Mouse (Mus musculus): Measurements from ENCODE around the gene Rasal2.

Rasal2 gene

GRCm38 (mm10) chr1:157412454-157413369, at the start of gene Rasal2:
Rasal2 (minus strand) TSS chr1:157412595.
- peak; percentile 98 for DNase-seq (ENCODE audit: low spot score in 2 of 2)

GRCm38 (mm10) chr1:157461276-157461675, 48.9 kb upstream of the Rasal2 start:
- DNase-seq (ENCODE audit: low spot score in 2 of 2): no peak

DNA sequence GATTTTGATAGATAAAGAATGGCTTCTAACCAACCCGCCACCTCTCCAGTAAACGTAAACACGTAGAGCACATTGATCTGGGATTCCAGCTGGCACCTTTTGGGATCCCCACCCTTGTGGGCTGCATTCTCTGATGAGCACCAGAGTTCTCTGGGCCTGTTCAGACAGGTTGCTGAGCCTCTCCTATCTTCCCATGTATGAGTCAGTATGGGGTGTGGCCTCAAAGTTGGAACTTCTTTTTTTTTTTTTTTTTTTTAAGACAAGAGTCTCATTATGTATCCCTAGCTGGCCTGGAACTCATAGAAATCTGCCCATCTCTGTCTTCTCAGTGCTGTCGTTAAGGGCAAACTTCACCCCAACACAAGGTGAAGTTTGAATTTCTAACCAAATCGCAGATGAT, 47.5 kb upstream of the Rasal2 start:
- no peak for DNase-seq (ENCODE audit: low spot score in 2 of 2)

DNA sequence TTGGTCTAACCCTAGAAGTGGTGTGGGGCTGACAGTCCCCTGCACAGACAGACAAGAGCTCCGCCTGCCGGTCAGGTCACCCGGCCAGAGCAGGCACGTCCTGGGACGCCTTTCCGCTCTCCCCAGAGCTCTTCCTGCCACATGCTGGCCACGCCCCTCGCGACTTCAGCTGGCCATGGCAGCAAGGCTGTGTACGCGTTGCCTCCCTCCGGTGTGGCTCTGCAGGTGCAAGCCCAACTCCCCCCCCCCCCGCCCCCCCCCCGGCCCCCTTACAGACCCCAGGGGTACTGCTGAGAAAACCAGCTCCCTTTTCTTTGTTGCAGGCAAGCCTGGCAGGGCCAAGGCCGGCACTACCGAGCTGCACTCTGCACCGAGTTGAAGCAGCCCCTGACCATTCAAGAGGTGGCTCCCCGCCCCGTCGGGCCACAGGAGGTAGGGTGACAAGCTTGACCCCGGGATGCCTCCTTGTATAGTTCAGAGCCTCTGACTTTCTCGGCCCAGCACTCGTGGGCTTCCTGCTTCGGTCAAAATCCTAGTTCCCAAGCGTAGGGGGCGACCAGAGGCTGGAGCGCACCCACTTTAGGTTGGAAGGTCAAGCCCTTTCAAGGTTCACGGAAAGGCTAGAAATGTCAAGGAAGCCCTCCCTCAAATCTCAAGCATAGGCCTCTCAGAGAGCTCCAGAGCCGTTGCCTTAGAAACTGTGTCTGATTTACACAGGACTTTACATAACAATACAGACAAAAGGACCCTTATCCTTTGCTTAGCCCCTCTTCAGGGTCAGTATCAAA, 46.2 kb upstream of the Rasal2 start, which contains the start of gene Cryzl2:
Gene Cryzl2, plus strand, starts transcription at position 157 of the 788 bp plus-strand sequence.
- peak in 1 of 2 experiments; percentile 70 for DNase-seq (ENCODE audit: low spot score in 2 of 2)

GRCm38 (mm10) chr1:157457789-157458188, 45.4 kb upstream of the Rasal2 start:
- DNase-seq (ENCODE audit: low spot score in 2 of 2): no peak

DNA sequence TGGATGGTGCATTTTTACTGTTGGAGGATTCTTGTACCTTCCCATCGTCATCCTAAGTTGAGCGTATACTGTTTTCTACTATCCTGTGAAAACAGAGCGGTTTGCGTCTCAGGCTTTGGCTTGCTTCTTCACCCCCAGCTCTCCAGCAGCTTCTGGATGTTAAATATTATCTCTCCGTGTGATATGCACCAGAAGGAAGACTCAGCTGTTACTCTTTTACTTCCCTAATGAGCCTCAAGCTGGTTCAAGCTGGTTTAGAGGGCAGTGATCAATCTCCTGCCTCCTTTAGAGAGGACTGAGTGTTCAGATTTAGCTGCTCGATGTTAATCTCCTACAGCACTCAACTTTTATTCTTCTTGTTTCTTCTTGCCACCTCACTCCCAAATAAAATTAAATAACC, 42.5 kb upstream of the Rasal2 start:
- no peak for DNase-seq (ENCODE audit: low spot score in 2 of 2)

GRCm38 (mm10) chr1:157452759-157453549, 40.6 kb upstream of the Rasal2 start:
- no peak for DNase-seq (ENCODE audit: low spot score in 2 of 2)

- no peak for DNase-seq (ENCODE audit: low spot score in 2 of 2)
Observed at GRCm38 (mm10) chr1:157452284-157452683, 39.9 kb upstream of the Rasal2 start.

DNA sequence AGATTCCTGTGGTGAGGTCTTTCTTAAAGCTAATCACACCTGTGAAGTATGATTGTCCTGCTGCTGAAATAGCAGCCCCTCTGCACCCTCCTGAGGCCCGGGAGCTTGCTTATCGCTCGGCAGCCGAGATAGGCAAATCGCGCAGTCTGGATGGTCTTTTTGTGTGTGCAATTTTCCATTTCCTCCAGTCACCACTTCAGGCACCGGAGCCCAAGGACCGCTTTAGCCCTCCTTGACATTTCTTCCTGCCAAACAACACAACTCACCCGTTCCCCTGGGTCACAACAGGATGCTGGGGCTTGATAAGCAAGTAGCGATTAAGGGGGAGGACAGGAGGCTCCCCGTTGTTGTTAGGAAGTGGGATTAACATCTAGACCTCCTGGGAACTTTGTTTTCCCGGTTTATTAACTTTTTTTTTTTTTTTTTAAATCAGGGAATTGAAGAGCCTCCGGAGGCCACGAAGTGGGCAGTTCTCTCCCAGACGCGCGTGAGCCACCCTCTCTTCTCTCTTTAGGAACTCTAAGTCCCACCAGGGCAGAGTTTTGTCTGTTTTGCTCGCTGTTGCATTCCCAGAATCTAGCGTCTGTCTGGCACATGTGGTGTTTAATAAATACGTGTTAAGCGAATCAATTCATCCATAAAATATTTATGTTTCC, 37.7 kb upstream of the Rasal2 start:
- DNase-seq (ENCODE audit: low spot score in 2 of 2): no peak

- DNase-seq (ENCODE audit: low spot score in 2 of 2): no peak
Observed at GRCm38 (mm10) chr1:157449532-157449931, 37.1 kb upstream of the Rasal2 start.

DNA sequence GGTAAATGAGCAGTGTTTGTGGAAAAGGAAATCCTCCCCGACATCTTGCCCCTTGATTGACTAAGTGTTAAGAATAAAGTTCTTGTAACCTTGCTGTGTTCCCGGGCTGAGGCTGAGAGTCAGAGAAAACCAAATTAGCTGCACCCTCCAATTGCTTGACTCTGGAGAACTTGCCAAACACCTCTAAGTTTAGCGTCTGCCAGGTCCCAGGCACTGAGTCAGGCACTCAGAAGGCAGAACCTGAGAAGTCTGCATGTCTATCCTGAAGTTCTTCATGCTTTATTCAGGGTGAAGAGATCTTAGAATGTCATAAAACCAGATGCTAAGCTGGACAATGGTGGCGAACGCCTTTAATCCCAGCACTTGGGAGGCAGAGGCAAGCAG, 36.4 kb upstream of the Rasal2 start:
- DNase-seq (ENCODE audit: low spot score in 2 of 2): no peak

GRCm38 (mm10) chr1:157448164-157448804, 35.9 kb upstream of the Rasal2 start:
- no peak for DNase-seq (ENCODE audit: low spot score in 2 of 2)

DNA sequence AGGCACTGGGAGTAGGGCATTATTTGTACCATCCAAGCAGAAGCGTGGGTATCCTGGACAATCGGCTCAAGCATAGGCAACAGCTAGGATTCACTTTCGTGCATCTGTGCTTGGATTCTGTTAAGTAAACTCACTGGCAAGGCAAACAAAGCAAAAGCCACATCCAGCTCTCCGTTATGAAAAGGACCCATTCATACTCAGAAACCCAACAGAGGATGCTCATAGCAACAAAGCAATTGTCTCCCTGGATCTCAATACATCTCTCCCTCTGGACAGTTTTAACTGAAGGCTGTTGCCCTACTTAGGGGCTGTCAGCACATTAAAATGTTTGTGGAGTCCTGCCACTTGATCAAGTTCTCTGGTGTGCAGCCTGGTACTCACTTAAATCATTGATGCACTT, 34.7 kb upstream of the Rasal2 start:
- no peak for DNase-seq (ENCODE audit: low spot score in 2 of 2)

DNA sequence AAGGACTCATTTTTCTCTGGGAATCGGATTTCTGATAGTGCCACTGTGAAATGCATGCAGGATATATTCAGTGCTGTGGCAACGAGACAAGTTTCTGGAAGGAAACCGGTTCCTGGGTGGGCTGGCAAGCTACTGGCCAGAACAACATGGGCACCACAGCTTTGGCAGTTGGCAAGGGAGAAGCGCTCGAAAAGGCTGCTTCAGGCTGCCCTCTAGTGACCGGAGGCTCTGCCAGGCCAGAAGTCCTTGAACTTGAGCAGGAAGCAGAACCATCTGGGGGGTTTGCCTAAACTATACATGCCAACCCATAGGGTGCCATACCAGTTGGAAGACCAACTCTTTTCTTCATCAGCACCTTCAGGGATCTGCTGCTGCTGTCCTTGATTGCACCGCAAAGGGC, 33.9 kb upstream of the Rasal2 start:
- DNase-seq (ENCODE audit: low spot score in 2 of 2): peak; percentile 80 to 84

DNA sequence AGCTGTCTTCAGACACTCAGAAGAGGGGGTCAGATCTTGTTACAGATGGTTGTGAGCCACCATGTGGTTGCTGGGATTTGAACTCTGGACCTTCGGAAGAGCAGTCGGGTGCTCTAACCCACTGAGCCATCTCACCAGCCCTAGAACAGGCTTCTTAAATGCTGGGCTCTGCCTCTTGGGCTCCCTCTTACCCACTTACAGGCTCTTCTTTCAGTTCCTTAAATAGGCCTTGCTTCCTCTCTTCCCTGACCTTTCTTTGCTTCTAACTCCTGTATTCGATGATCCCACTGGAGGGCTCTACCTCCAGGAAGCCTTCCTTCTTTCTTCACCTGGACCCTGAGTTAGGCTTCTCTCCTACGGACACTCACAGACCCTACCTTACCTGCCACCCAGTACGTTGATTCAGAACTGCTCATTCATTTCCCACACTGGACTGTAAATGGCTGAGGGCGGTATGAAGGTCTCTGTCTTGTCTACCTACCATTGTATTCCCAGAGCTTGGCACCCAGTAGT, 33.1 kb upstream of the Rasal2 start:
- no peak for DNase-seq (ENCODE audit: low spot score in 2 of 2)

DNA sequence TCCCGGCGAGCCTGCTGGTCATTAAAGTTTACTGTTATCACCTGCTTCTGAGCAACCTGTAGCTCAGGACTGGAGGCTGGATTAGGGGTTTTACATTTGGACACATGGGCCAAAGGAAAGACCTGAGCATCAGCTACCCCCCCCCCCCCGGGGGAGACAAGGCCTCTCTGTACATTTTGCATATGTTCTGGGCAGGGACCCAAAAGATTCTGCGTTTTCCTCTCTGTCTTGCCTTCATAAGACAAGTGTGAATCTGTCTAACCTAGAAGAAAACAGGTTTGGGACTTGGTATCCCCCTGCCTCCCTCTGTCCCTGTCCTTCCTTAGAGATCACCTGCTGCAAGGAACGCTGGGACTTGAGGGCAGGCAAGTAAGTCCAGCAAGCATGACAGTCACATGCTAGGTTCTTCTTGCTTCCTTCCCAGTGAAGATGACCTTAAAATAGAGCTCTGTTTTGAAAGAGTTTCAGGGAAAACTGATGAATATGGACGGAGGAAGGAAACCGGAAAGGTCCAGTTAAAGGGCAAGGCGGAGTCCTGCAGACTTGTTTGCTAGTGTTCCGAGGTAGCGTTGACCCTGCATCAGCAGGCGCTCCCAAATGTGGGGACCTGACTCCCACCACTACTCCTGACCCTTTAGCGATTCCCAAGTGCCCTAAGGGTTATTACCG, 32.4 kb upstream of the Rasal2 start:
- DNase-seq (ENCODE audit: low spot score in 2 of 2): no peak

- no peak for DNase-seq (ENCODE audit: low spot score in 2 of 2)
Observed at GRCm38 (mm10) chr1:157443723-157444561, 31.5 kb upstream of the Rasal2 start.

DNA sequence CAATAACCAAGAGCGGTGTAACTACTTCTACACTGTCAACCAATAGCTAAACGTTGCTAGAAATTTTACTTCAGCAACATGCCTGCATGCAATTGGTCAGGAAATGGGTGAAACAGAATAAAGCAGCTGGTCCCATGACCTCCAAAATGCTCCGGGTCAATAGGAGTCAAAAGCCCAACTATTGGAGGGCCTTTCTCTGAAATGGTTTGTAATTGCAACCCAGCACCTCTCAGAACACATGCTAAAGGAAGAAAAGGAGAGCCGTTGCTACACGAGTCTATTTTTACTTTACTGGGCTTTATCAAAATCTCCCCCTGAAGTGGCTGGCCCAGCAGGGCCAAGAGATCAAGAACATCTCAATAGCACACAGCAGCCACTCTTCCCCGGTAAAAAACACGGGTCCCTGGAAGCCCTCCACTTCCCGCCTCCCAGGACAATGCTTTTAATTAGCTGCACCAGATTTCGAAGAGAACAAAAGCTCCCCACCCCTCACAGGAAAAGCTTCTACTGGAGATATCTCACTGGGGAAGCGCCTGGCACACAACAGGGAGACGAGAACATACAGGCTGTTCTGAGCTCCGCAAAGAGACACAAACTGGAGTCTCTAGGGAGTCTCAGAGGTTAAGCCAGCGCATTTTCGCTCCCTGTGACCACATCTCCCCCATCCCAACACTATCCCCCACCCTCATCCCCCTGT, 30.8 kb upstream of the Rasal2 start:
- peak; percentile 59 to 65 for DNase-seq (ENCODE audit: low spot score in 2 of 2)
